Mouse (Mus musculus): Measurements from ENCODE around the gene Ss18l1.

DNA sequence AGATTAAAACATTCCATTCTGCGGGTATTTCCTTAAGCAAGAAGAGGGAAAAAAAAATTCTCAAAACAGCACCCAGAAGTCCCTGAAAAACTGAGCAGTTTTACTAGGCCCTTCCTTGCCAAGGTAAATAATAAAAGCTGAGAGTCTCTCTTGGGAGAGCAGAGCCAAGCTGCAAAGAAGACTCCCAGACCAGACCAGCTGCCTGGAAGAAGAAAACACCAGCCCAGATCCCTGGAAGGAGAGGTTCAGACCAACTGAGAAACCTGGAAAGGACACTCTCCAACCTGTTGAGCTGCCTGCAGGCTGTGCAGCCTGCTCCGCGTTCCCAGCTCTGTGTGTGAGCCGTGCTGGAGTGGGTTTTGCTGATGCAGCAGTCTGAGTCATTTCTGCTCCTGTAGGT, 24.7 kb upstream of the Ss18l1 start:
- TF ChIP-seq CTCF (IDR thresholded peaks at IDR 0.05; ENCODE audit: low read depth) (no peak), EP300 (IDR thresholded peaks at IDR 0.05; ENCODE audit: low read depth) (no peak)

Measured in liver, postnatal 0 days (tissue).